ENCODE assay signal across 8 mouse cellular contexts in genomic region chr16:57634191-57634590, GRCm38 (mm10). TPM values are rescaled to one million over a fixed set of nuclear protein-coding genes. Genes with fewer than 3 reads are reported as not detected.
A peak's percentile ranks its signal among the peaks of the same experiment; 100 is the strongest.
DNase-seq lines count a peak whose midpoint lies in the region; ATAC-seq and TF ChIP-seq lines count a peak whose summit lies in the region.

No protein-coding gene starts in this region.

- ATAC-seq in liver, embryonic 12.5 days: no peak
- peak; percentile 94 for ATAC-seq in midbrain, embryonic 15.5 days (replicated peaks)

- TF ChIP-seq CTCF in spleen, adult 2 months (IDR thresholded peaks at IDR 0.05; ENCODE audit: extremely low read depth, insufficient read depth, insufficient read length, insufficient replicate concordance): peak; percentile 57; the same call in 1 of the 2 replicates

- H3K4me2 ChIP-seq in liver, embryonic 12.5 days: no peak overlapping the region
- no peak overlapping the region for H3K4me2 ChIP-seq in midbrain, embryonic 15.5 days

- intact Hi-C loops in gastrocnemius, postnatal 14 days (cut with DNase I; ENCODE audit: low total_unique reads): loop anchor here (5.0 kb wide), 1 partner anchor 648 kb away; no protein-coding TSS in a partner anchor
- intact Hi-C loops in left cerebral cortex, postnatal 4 days (cut with DNase I): loop anchor here (2.0 to 10.0 kb wide), 3 partner anchors 647 to 1028 kb away; no protein-coding TSS in a partner anchor

- H3K9me3 ChIP-seq in liver, embryonic 12.5 days (replicated peaks): no peaks in the 10 kb centered on the region
- H3K9me3 ChIP-seq in midbrain, embryonic 15.5 days: no peaks in the 10 kb centered on the region

- no peaks in the 10 kb centered on the region for H3K27me3 ChIP-seq in liver, embryonic 12.5 days (replicated peaks)
- H3K27me3 ChIP-seq in midbrain, embryonic 15.5 days (replicated peaks): no peaks in the 10 kb centered on the region
- no peaks in the 10 kb centered on the region for H3K27me3 ChIP-seq in spleen, adult 2 months (ENCODE audit: control insufficient read depth, insufficient read depth, low read length)

- H3K4me1 ChIP-seq in liver, embryonic 12.5 days: no peaks in the 10 kb centered on the region
- no peaks in the 10 kb centered on the region for H3K4me1 ChIP-seq in midbrain, embryonic 15.5 days
- H3K4me1 ChIP-seq in spleen, adult 2 months (ENCODE audit: control insufficient read depth, insufficient read depth, insufficient read length): no peaks in the 10 kb centered on the region

- no peak overlapping the region for H3K9ac ChIP-seq in liver, embryonic 12.5 days
- no peak overlapping the region for H3K9ac ChIP-seq in midbrain, embryonic 15.5 days

- H3K4me3 ChIP-seq in liver, embryonic 12.5 days: no peak overlapping the region
- H3K4me3 ChIP-seq in midbrain, embryonic 15.5 days: no peak overlapping the region
- no peak overlapping the region for H3K4me3 ChIP-seq in spleen, adult 2 months (ENCODE audit: extremely low read depth, insufficient read depth, insufficient read length)

- peak; percentile 61 for DNase-seq in liver
- peak; percentile 45 to 77 for DNase-seq in cerebellum, postnatal 4 days (ENCODE audit: low spot score in 2 of 2)
- peak; percentile 64 for DNase-seq in gastrocnemius, postnatal 14 days
- peak; percentile 72 for DNase-seq in kidney, adult 18-20 months
- peak; percentile 67 for DNase-seq in left cerebral cortex, postnatal 4 days
- peak; percentile 17 to 42 for DNase-seq in spleen, adult 2 months (ENCODE audit: low read depth in 1 of 2, low spot score in 2 of 2)

- H3K36me3 ChIP-seq in liver, embryonic 12.5 days: no peaks in the 10 kb centered on the region
- no peaks in the 10 kb centered on the region for H3K36me3 ChIP-seq in midbrain, embryonic 15.5 days (replicated peaks)
- H3K36me3 ChIP-seq in spleen, adult 2 months (ENCODE audit: control insufficient read depth, insufficient read depth, low read length): no peaks in the 10 kb centered on the region

- no peak for TF ChIP-seq POLR2A in spleen, adult 2 months (IDR thresholded peaks at IDR 0.05; ENCODE audit: low read depth, low read length)

- WGBS in liver, embryonic 12.5 days (ENCODE audit: insufficient replicate concordance): 10% methylated on average over 6 of the region's 6 CpGs
- WGBS in midbrain, embryonic 15.5 days: 11% methylated on average over 6 of the region's 6 CpGs
- 15% methylated on average over 6 of the region's 6 CpGs for WGBS in spleen, adult 2 months

- H3K27ac ChIP-seq in liver, embryonic 12.5 days: no peak overlapping the region
- no peak overlapping the region for H3K27ac ChIP-seq in midbrain, embryonic 15.5 days
- no peak overlapping the region for H3K27ac ChIP-seq in spleen, adult 2 months (ENCODE audit: insufficient read depth, low read length)

RNA-seq across cellular contexts. Expression of gene Cmss1, which starts 27.5 kb away (rescaled TPM):
- polyA plus RNA-seq in liver, embryonic 12.5 days (2016; fragmentation: Nextera tagmentation; extraction: Ambion mirVana): 44.4 and 47.6 TPM in 2 replicates
- total RNA-seq in gastrocnemius, postnatal 14 days (2021): 10 to 100 TPM; 19.3 to 21.9 TPM
- 10 to 100 TPM; 16.4 to 17.0 TPM for total RNA-seq in left cerebral cortex, postnatal 4 days (2021)
- 35.0 and 36.4 TPM in 2 replicates for polyA plus RNA-seq in midbrain, embryonic 15.5 days (2015; fragmentation: Nextera tagmentation; extraction: Ambion mirVana)
- polyA plus RNA-seq in spleen, adult 2 months (2012; rRNA removed): 3.0 and 3.4 TPM in 2 replicates
